Mouse (Mus musculus): ENCODE results near the gene Castor1.

The Castor1 gene

GRCm38 (mm10) chr11:4206563-4206962 lies 11.5 kb upstream of the Castor1 start:
- no peak for DNase-seq (ENCODE audit: low read depth, low spot score)

DNA sequence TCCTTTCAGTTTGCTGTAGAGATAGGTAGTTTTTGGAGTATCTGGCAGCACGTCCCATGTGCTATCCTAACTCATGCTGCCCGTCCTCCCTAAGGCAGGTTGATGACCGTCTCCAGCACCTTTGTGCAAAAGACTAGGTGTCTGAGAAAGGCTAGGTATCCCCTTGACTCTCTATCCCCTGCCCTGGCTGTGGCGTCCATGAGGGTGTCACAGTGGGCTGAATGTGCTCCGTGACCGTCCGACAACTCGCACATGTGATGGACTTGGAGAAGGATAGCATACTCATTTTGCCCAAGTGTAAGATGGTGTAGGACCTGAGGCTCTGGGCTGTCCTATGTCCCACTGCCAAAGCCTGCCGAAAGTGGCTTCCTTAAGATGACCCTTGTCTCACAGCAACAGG lies 10.4 kb upstream of the Castor1 start:
- no peak for DNase-seq (ENCODE audit: low read depth, low spot score)

DNA sequence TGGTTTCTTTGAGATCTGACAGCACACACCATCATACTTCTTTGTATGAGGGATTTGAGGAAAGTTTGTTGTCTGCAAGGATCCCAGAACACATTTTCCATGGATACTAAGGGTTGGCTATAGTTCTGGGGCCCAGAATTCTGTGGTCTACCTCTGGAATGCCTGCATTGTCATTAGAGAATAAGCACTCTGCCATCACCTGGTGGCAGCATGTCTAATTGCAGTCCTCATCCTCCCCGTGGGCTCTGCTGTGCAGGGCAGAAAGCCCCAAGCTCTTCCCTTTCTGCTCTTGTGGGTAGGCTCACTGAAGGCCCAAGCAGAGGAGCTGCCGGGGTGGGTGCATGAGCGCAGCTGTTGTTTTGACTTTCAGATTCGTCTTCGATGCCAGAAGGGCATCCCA lies 8.5 kb upstream of the Castor1 start:
- no peak for DNase-seq (ENCODE audit: low read depth, low spot score)

DNA sequence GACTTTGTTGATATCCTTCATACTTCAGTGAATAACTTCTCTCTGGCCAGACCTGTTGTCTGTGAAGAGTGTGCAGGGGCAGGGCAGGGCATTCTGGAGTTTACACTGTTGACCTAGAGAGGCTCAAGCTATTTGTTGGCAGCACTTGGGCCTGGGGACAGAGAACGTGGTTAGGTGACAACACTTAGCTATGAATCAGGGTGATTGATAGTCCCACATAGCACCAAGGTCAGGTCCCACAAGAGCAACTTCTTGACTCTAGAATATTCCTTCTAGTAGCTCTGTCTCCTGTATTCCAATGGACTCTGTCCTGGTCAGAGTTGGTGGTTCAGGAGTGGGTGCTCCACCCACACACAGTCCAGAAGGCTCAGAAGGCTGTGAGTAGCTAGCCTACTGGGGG lies 7.2 kb upstream of the Castor1 start:
- DNase-seq (ENCODE audit: low read depth, low spot score), result no peak

DNA sequence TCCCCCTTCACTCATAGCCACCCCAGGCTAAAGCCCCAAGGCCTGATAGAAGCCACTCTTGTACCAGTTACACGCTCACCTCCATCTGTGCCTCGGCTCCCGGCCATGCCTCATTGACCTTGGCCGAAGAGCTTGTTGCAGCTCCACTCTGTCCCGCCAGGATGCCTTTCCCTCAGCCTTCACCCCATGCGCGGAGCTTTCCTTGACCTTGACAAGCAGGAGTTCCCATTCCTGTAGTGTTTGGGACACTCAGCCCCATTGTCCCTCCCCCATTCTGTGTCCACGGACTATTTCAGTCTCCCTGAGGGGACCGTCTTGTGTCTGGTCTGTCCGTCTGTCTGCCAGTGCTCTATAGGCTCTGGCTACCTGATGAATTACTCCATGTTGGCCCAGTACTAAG lies 4.9 kb upstream of the Castor1 start:
- no peak for DNase-seq (ENCODE audit: low read depth, low spot score)

GRCm38 (mm10) chr11:4214572-4214971 lies 3.5 kb upstream of the Castor1 start:
- no peak for DNase-seq (ENCODE audit: low read depth, low spot score)

DNA sequence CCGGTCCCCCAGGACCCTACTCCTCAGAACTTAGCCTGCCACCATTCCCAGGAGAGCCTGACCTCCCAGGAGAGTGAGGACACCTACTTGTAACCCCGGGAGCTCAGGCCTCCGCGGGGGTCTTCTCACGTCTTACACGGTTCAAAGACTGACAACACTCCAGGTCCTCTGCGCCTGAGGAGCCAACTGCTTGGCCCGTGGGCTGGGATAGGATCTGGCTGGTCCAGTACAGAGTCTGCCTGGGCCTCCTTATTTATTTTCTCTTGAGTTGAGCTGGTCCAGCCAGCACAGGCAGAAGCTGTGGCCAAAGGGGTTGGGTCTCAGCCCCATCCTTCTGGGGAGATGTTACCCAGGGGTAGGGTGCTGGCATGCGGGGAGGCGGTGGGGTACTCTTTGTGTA lies 3.0 kb upstream of the Castor1 start:
- no peak for DNase-seq (ENCODE audit: low read depth, low spot score)

GRCm38 (mm10) chr11:4216248-4217000 lies 1.6 kb upstream of the Castor1 start:
- no peak for DNase-seq (ENCODE audit: low read depth, low spot score)

DNA sequence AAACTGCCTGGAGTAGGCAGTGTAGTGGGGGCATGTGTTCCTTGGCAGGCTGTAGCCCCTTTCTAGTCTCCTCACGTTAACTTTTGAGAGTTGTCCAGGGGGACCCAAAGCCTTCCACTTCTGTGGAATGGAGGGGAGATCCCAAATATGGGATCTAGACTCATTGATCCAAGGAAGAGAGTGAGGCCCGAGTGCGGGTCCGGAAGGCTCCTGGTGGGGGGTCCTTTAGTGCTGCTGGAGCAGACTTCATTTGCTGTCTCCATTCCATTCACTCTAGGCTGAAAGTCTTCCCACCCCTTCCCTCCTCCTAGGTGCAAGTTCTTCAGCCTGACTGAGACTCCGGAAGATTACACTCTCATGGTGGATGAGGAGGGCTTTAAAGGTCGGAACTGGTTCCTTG lies 612 bp downstream of the Castor1 start:
- DNase-seq (ENCODE audit: low read depth, low spot score), result no peak

GRCm38 (mm10) chr11:4219317-4219751 lies 1.3 kb downstream of the Castor1 start:
- DNase-seq (ENCODE audit: low read depth, low spot score), result peak; percentile 53

DNA sequence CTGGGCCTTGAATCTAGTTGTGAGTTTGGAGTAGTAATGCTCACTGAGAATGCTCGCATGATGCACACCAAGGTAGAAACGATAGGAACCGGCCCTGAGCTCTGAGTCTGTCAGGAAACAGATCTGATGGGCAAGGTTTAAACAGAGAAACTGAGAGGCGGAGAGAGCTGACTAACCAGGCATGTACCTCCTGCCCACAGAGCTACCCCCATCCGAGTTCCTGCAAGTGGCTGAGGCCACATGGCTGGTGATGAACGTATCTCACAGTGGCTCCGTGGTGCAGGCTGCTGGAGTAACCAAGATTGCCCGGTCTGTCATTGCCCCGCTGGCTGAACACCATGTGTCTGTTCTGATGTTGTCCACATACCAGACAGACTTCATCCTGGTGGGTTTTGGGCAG lies 1.9 kb downstream of the Castor1 start:
- DNase-seq (ENCODE audit: low read depth, low spot score), result no peak

- DNase-seq (ENCODE audit: low read depth, low spot score), result peak; percentile 53
These were observed 2.7 kb downstream of the Castor1 start for GRCm38 (mm10) chr11:4220443-4221400.

DNA sequence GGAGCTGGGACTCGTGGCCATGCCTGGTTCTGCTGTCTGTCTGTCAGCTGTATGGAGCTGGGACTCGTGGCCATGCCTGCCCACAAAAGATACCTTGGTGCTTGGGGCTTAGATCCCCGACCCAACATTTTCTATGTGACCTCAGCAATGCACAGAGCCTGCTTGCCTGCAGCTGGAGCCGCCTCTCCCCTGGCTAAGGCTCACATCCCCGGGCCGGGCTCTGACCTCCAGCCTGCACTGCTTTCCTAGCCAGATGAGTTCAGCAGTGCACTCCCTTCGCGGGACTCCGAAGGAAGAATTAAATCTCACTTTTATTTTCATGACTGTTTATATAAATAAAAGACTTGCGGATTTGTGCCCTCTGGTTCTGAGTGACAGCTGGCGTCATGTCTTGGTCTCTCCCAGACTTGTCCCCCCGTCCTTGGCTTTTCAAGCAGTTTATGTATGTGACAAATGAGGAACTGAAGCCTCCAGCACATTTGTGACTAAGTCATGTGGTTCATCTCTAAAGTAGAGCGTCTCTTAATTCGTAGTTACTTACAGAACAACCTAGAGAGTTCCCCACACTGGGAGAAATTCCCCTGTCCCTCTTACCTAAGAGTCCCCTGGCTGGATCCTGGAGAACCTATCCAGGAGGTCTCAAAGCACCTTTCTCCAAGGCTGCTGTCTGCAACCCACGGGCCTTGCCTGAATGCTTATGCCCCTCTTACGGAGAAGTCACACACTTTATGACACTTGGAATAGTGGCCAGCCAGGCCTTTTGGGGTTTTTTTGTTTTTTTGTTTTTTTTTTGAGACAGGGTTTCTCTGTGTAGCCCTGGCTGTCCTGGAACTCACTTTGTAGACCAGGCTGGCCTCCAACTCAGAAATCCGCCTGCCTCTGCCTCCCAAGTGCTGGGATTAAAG lies 4.3 kb downstream of the Castor1 start:
- DNase-seq (ENCODE audit: low read depth, low spot score), result no peak

- DNase-seq (ENCODE audit: low read depth, low spot score), result no peak
These were observed 5.6 kb downstream of the Castor1 start for GRCm38 (mm10) chr11:4223393-4224188.

- no peak for DNase-seq (ENCODE audit: low read depth, low spot score)
These were observed 6.2 kb downstream of the Castor1 start for GRCm38 (mm10) chr11:4224223-4224622.

- DNase-seq (ENCODE audit: low read depth, low spot score), result no peak
These were observed 8.7 kb downstream of the Castor1 start for GRCm38 (mm10) chr11:4226569-4227325.

DNA sequence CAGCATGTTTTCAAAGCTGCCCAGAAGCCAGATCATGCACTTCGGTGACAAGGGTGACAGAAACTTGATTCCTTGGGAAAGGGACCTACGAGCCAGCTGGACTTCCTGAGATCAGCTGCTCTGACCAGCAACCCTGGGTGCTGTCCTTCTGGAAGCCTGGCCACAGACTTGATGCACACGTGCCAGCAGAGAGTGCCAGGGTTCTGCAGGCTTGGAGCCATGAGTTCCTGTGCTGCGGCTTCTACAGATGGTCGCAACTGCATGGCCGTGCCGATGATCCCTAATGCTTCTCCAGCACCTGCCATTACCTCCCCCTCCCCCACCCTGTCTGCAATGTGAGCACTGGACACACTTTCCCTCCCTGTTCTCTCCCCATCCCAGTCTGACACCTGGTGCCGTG lies 10.4 kb downstream of the Castor1 start:
- DNase-seq (ENCODE audit: low read depth, low spot score), result no peak

DNA sequence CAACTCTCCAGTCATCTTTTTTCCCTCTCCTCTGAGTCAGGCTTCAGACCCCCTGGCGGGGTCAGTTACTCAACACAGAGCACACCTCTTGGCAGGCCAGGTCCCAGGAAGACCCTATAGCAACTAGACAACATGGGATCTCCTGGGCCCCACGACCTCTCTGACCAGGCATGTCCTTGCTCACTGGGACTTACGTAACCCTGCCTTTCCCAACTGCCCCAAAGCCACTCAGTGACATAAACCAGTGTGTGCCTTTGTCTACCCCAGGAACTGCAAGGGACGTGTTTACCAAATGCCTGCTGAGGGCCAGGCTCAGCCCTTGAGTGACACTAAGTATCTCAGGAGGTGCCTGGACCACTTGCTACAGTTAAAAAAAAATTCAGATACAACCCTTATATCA lies 11.8 kb downstream of the Castor1 start:
- no peak for DNase-seq (ENCODE audit: low read depth, low spot score)

DNA sequence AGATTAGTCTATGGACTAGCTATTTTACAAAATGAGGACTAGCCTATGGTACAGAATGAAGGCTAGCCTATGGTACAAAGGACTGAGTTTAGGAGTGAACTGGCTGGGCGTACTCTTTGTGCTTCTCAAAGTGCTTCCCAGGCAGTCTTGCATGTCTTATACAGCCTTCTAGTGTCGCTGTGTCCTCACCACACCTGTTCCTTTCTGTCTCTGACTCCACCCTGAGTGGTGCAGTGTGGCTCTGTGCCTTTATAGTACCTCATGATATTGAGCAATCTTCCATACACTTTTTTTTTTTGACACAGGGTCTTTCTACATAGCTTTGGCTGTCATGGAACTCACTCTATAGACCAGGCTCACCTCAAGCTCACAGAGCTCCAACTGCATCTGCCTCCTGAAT lies 13.4 kb downstream of the Castor1 start:
- DNase-seq (ENCODE audit: low read depth, low spot score), result no peak

GRCm38 (mm10) chr11:4232644-4233043 lies 14.6 kb downstream of the Castor1 start:
- no peak for DNase-seq (ENCODE audit: low read depth, low spot score)

Data from forelimb bud, embryonic 11.5 days (tissue).